Mouse (Mus musculus): ENCODE data around the gene Nsun2.
"Not testable (repeated sequence)": the region's sequence is repeated elsewhere in the genome, so short reads cannot be mapped to it uniquely, and the experiment has no call there.

Nsun2 gene

DNA sequence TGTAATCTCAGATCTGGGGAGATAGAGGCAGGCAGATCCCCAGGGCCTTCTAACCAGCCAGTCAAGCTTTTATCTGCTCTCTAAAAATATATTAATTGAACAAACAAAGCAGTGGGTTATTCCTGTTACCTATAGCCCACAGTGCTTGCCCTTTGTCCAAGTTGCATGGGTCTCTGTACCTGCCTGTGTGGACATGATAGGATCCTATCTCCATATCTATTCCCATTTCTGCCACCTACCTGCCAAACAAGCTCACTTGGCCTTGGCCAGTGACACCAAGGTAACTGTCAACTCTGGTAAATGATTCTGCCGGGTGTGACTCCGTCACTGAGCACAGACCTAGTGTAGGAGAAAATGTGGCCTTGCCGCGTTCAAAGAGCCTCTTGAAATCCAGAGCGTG, 57.8 kb downstream of the Nsun2 start:
- no peak for DNase-seq (ENCODE audit: low read depth, low spot score)

DNA sequence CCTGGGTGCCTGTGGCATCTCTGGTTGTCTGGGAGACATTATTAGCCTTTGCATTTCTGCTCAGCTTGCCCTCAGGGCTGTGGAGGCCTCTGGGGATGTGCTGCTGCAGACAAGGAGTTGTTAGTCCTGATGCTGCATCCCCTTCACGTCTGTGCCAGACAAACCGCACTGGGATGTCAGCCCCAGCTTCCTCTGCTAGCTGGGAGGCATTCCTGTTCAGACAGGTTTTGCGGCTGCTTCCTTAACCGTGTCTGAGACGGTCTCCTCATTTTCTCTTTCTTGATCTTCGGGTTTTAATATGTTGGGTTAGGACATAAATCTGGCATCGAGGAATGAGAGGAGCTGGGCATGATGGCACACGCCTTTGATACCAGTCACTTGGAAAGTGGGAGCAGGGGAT, 58.7 kb downstream of the Nsun2 start:
- DNase-seq (ENCODE audit: low read depth, low spot score): no peak

DNA sequence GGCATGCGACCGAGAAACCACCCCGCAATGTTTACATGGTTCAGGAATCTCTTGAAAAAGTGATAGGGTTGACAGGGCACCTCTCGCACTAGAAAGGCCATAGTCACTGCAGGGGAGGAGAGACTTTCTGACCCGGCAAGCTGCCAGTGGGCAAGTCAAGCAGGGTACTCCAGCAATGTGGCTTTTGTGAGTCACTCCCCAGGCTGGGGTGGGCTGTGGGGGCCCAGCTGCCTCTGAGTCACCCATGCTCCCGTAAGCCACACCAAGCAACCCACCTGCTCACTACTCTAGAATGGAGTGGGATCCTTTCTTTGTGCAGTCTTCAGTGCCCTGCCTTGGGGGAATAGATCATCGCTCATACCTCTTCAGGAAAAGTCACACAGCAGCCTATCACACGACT, 59.9 kb downstream of the Nsun2 start:
- no peak for DNase-seq (ENCODE audit: low read depth, low spot score)

GRCm38 (mm10) chr13:69594577-69595256, 61.2 kb downstream of the Nsun2 start:
- DNase-seq (ENCODE audit: low read depth, low spot score): no peak

DNA sequence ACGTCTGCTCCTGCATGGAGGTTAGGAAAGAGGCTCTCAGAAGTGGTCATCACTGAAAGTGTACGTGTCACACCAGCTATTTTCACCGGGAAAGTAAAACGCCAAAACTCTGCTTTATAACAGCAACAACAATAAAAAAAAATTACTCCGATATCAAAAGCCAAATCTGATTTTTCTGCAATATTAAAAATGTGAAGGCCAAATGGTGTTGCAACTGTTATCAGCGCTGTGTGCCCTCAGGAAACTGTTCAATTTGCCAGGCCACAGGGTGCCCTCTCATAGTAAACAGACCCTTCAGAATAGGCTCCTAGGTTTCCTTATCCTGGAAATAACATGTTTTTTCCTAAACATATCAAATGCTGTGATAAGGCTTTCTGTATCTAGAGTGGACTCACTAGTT, 62.4 kb downstream of the Nsun2 start:
- DNase-seq (ENCODE audit: low read depth, low spot score): no peak

- no peak for DNase-seq (ENCODE audit: low read depth, low spot score)
Observed at GRCm38 (mm10) chr13:69596515-69596914, 63.0 kb downstream of the Nsun2 start.

DNA sequence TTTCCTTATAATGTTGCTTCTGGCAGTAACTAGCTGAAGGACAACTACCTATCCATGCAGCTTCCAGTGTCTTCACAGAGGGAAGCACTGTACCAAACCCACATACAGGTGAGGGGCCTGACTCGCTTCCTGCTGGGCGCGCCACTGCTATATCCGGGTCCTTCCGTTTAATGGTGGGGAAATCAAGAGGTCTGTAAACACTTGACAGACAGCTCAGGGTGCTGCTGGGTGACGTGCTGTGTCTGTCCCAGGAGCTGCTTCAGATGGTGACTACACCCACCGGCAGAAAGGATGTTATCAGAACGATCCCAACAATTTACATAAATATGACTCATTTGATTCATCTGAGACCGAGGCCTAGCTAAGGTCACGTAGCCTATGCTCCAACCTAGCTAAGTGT, 65.3 kb downstream of the Nsun2 start:
- DNase-seq (ENCODE audit: low read depth, low spot score): no peak

GRCm38 (mm10) chr13:69600863-69601262, 67.3 kb downstream of the Nsun2 start:
- not testable (repeated sequence) for DNase-seq (ENCODE audit: low read depth, low spot score)

DNA sequence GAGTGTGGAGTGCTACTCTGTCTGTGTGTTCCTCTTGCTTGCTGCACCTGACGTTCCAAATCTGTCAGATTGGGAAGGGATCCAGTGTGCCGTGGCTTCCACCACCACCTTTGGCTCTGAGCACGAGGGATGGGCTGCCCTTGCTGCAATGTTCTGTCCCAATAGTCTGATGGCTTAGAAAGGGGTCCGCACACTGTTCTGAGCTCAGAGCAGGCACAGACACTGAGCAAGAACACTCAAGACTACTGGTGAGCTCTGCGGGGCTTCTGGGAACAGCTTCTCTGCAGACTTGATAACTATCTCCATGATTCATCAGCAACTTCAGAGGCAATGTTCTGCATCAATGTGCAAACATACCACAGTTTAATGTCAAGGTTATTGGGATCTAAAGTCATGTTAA, 67.8 kb downstream of the Nsun2 start:
- no peak for DNase-seq (ENCODE audit: low read depth, low spot score)

GRCm38 (mm10) chr13:69604670-69605069, 71.1 kb downstream of the Nsun2 start:
- DNase-seq (ENCODE audit: low read depth, low spot score): no peak

GRCm38 (mm10) chr13:69608734-69609133, 75.2 kb downstream of the Nsun2 start:
- no peak for DNase-seq (ENCODE audit: low read depth, low spot score)

- no peak for DNase-seq (ENCODE audit: low read depth, low spot score)
Observed at GRCm38 (mm10) chr13:69610751-69611397, 77.3 kb downstream of the Nsun2 start.

DNA sequence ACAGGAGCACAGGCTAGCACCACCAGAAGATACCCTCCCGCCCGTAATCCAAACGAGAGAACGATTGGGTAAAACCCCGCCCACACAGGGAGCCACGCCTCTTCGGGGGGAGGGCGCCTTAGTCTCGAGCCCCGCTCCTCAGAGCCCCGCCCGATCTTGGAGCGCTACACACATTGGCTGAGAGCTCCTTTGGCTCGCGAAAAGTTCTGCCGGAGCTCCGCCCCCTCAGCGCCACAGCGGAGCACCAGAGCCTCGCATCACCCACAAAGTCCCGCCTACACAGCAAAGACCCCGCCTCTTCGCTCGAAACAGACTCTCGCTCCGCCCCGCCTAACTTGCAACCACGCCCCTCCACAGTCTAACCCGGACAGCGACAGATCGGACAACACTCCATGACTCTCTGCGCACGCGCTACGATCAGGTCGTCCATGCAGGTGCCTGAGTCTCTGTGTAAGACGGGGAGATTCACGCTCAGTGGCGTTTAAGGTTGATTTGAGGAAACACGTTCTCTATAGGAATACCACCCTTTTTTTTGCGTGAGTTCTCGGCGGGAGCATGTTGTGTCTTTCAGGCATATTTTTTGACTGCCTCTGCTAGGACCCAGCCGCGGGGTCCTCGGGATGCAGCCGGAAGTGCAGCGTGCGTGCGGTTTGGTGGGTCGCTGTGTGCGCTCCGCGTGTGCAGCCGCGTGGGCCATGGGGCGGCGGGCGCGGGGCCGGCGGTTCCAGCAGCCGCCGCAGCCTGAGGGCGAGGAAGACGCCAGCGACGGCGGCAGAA, 78.0 kb downstream of the Nsun2 start, which contains the start of gene Srd5a1:
TSS of gene Srd5a1 (minus strand) at position 45 of the 777 bp plus-strand sequence.
- DNase-seq (ENCODE audit: low read depth, low spot score): peak; percentile 99

DNA sequence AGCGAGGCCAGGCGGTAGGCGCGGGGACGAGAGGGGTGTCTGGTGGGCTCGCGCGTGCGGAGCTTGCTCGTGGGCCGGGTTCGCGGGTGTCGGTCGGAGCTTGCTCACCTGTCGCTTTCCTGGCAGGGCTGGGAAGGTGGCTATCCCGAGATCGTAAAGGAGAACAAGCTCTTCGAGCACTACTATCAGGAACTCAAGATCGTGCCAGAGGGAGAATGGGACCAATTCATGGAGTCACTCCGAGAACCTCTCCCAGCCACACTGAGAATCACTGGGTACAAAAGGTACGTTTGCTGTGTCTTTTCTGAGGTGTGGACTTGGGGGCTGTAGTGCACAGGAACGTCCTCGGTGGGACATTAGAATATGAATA, 78.6 kb downstream of the Nsun2 start:
- DNase-seq (ENCODE audit: low read depth, low spot score): no peak

DNA sequence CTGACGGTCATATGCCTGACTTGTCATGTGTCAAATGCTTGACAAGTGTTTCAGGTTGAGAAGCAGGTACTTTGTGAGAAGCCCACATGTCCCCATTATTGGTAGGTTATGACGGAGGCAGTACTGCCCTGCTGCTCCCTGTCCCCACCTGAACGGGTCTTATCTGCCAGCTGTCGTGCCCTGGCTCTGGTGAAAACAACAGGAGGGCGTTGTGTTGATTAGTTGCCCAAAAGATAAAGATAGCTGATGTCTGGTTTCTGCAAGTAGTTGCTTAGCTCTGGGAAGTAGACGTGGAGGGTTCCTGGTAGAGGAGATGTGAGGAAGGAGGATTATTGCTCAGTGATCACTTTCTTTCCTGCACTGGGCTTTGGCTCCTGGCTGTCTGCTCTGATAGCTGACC, 83.2 kb downstream of the Nsun2 start:
- DNase-seq (ENCODE audit: low read depth, low spot score): no peak

GRCm38 (mm10) chr13:69623843-69624242, 90.3 kb downstream of the Nsun2 start:
- no peak for DNase-seq (ENCODE audit: low read depth, low spot score)

DNA sequence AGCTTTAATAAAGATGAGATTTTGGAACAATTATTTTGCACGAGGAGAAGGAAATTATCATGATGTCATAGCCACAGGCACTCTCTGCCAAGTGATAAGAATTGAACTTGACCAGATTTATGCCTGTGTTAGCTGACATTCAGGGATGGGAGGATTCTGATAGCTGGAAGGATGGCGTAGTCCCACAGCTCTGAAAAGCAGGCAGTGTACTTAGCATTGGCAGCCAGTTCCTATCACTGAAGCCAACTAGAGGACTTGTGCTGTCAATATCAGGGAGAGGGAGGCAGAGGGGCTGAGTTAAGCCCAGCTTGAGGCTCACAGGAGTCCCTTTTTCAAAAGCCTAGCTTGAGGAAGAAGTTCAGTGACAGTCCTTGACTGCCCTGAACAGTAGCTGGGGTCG, 91.0 kb downstream of the Nsun2 start:
- DNase-seq (ENCODE audit: low read depth, low spot score): no peak

DNA sequence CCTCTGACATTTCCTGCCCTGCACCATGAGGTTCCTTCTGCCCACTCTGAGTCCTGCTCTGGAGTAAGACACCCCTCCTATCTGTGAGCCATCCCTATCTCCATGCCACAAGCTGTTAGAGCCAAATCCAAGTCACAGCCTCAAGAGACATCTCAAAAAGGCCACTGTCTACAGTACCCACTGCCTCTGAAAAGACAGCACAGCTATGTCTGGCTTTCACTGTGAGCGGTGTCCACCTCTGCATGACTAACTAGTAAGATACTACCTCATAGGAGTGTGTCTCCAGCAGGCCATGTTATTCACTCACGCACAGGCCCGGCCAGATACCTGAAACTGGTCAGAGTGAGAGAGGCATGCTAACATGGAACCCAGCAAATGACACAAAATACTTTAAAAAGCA, 94.4 kb downstream of the Nsun2 start:
- no peak for DNase-seq (ENCODE audit: low read depth, low spot score)

- no peak for DNase-seq (ENCODE audit: low read depth, low spot score)
Observed at GRCm38 (mm10) chr13:69630576-69630975, 97.0 kb downstream of the Nsun2 start.

DNA sequence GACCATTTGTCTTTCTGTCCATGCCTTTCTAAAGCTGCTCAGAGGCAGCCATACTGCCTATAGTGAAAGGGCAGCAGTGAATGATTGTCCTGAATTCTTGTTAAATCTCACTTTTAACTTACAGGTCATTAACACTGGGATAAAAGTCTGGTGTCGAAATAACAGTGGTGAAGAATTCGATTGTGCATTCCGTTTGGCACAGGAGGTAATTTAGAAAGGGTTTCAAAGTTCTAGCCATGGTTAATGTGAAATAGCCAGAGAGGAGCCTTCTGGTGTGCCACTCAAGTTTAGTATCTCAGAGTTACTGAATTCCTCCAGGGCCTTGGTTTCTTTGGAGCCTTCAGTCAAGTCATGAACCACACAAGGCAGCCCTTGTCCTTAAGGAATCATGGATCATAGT, 97.6 kb downstream of the Nsun2 start:
- DNase-seq (ENCODE audit: low read depth, low spot score): no peak

DNA sequence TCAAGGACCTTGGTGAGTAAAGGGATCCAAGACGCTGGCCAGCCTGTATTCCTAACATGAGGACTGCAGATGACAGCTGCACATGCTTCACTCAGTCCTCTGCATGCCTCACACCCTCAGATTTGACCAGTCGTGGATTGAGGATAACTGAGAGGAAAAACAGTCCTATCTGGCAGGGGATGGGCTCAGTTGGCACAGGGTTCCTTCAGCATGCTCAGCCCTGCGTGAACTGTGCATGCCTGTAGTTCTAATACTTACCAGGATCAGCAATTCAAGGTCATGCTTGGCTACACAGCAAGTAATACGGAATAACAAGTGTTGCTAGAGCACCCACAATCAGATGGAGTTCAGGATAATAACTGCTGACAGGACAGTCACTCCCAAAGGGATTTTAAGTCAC, 98.1 kb downstream of the Nsun2 start:
- no peak for DNase-seq (ENCODE audit: low read depth, low spot score)

GRCm38 (mm10) chr13:69633551-69633950, 100.0 kb downstream of the Nsun2 start:
- DNase-seq (ENCODE audit: low read depth, low spot score): no peak

GRCm38 (mm10) chr13:69633988-69634387, 100.4 kb downstream of the Nsun2 start:
- DNase-seq (ENCODE audit: low read depth, low spot score): no peak
